Mouse (Mus musculus) heart, embryonic 10.5 days (tissue): ENCODE measurements at regions not wholly inside any gene's neighbourhood (a gene's known extent, or its start where the extent isn't known, plus 50 kb on each side); places are given as distances from the start of the nearest gene placed in this dataset.

Source experiments
- DNase-seq: peaks from one replicate; pipeline ENCODE4 v3.0.0-alpha.2; 2017; ENCODE audit warnings: low spot score
- H3K27ac ChIP-seq: fragments of 300-500 bp; sonication (generic); 2 replicates; pipeline ENCODE4 v1.5.1; 2016; ENCODE audit warnings: mild to moderate bottlenecking
- H3K27me3 ChIP-seq: fragments of 300-500 bp; sonication (generic); 2 replicates; pipeline ENCODE4 v1.6.1; 2016; ENCODE audit warnings: mild to moderate bottlenecking; ENCODE audit not compliant: poor library complexity, insufficient read depth, severe bottlenecking
- H3K36me3 ChIP-seq: fragments of 300-500 bp; sonication (generic); 2 replicates; pipeline ENCODE4 v1.6.1; 2016; ENCODE audit warnings: mild to moderate bottlenecking, moderate library complexity
- H3K4me1 ChIP-seq: fragments of 300-500 bp; sonication (generic); 2 replicates; pipeline ENCODE4 v1.6.1; 2016; ENCODE audit warnings: mild to moderate bottlenecking
- H3K4me3 ChIP-seq: fragments of 300-500 bp; sonication (generic); 2 replicates; pipeline ENCODE4 v1.5.1; 2016; ENCODE audit warnings: mild to moderate bottlenecking, moderate library complexity
- H3K9me3 ChIP-seq: fragments of 300-500 bp; sonication (generic); 2 replicates; pipeline ENCODE4 v1.6.1; 2016; ENCODE audit warnings: mild to moderate bottlenecking, moderate library complexity
- WGBS: fragments of 180-500 bp; shearing (Covaris S2); methylation state at CpG from one replicate; pipeline ENCODE4 v1.1.7; 2016; 5-methylcytosine and 5-hydroxymethylcytosine counted together

GRCm38 (mm10) chrX:57869648-57870047 is 152.9 kb upstream of the Zic3 start:
- H3K27me3 ChIP-seq, result no peaks in the 10 kb centered on the region; the same call in 1 of the 2 replicates
- no peak for DNase-seq
- WGBS, result 80% methylated on average over 5 of the region's 5 CpGs
- H3K27ac ChIP-seq, result no peak overlapping the region
- no peak overlapping the region for H3K4me3 ChIP-seq
- H3K36me3 ChIP-seq, result no peaks in the 10 kb centered on the region
- H3K9me3 ChIP-seq, result no peaks in the 10 kb centered on the region
- no peaks in the 10 kb centered on the region for H3K4me1 ChIP-seq

- no peaks in the 10 kb centered on the region for H3K4me1 ChIP-seq
- H3K27ac ChIP-seq, result no peak overlapping the region
- H3K9me3 ChIP-seq, result no peaks in the 10 kb centered on the region
- H3K4me3 ChIP-seq, result no peak overlapping the region
- peaks cover 32% of the 10 kb centered on the region for H3K27me3 ChIP-seq
- H3K36me3 ChIP-seq, result no peaks in the 10 kb centered on the region
- DNase-seq, result no peak
- WGBS, result 19% methylated on average over 11 of the region's 11 CpGs
Measured at GRCm38 (mm10) chrX:57916705-57917104, 105.8 kb upstream of the Zic3 start.

DNA sequence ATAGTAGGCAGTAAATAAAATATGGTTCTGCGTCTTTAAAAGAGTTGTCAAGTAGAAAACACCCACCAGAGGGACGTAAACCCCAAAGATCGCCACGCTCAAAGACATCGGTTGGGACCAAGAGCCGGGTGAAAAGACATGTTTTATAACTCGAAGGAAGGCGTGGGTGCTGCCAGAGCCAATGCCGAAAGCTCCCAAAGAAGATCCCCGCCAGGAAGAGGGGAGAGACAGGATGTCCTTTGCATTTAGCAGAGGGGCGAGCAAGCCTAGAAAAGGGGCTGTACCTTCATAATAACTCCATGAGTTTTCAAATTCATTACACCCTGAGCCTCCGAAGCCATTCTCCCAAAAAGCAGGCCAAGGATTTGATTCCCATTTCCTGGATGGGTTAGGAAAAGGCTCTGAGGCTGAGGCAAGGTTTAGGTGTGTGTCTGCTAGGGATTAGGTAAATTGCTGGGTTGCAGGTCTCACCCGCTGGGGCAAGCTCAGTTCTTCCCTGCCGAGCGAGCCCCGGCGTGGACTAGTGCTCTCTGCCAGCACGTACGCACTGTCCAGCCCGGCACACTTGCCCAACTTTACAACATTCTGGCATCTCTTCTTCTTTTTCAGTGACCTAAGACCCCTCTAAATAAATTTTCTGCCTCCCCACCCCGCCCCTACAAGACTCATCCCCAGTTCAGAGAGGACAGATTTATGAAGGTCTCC is 104.9 kb upstream of the Zic3 start:
- Histone ChIP-seq H3K9me3 (no peaks in the 10 kb centered on the region), H3K4me3 (0 out of 2 replicates have a peak overlapping the region, but pooled peaks have one; percentile 22), H3K4me1 (no peaks in the 10 kb centered on the region), H3K36me3 (no peaks in the 10 kb centered on the region), H3K27me3 (peaks cover 40% of the 10 kb centered on the region), H3K27ac (no peak overlapping the region)
- no peak for DNase-seq
- WGBS, result 17% methylated on average over 21 of the region's 21 CpGs

DNA sequence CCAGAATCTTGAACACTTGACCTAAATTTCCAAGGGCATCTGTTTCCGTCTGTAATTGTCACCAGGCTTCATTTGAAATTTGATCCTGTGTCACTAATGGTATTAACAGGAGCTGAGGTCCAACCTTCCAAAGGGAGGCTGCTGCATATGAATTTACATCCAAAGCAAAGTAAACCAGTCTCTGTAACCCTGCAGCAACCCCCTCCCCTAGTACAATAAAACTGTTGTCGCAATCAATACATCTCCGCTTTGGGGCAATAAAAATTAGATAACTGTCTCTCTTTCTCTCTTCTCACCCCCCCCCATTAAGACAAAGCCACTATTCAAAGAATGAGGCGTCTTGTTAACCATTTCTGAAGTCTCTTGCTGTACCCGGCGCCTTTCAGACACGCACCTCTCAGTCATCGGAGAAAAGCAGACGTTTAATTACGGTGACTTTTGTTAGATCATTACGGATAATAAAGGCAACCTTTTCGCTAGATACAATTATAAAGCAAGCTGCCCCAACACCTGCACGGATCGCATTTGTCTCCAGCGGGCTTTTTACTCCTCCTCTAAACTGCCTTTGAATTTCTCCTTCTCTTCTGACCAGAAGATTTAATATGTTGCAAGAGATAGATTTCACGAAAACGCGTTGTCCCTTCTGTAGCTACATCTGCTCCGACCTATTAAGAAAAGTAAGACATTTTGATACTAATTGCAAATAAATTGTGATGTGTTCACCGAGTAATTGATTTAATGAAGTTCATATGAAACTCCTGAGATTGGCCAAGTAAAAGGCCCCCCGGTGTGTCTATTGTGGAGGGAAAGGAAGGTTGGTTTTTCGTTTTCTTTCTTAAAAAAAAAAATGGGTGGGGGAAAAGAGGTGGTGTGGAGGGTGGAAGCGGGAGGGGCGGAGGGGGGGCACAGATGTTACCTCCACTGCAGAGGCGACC is 104.1 kb upstream of the Zic3 start:
- Histone ChIP-seq H3K4me3 (no peak overlapping the region), H3K4me1 (no peaks in the 10 kb centered on the region), H3K36me3 (no peaks in the 10 kb centered on the region), H3K9me3 (no peaks in the 10 kb centered on the region), H3K27ac (no peak overlapping the region), H3K27me3 (peaks cover 48% of the 10 kb centered on the region)
- DNase-seq, result no peak
- WGBS, result 19% methylated on average over 25 of the region's 25 CpGs

DNA sequence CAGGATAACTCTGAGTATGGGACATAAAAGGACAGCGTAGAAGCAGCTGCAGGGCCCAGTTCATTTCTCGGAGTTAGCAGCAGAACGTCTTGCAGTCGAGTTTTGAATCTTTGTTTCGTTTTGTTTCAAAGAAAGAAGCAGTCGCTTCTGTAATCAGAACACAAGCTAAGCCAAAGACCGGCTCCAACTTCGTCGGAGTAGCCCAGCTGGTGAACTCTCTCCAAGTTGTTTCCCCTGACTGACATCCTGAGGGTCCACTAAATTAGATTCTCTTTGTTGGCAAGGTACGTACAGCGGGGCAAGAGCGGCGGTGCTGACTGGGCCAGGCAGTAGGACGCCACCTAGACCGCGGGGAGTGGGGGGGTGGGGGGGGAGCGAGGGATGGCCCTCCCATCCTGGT is 102.6 kb upstream of the Zic3 start:
- H3K27me3 ChIP-seq, result peaks cover 48% of the 10 kb centered on the region
- peak overlapping the region; percentile 40 for H3K4me3 ChIP-seq
- 20% methylated on average over 17 of the region's 17 CpGs for WGBS
- H3K4me1 ChIP-seq, result no peaks in the 10 kb centered on the region
- no peak for DNase-seq
- H3K27ac ChIP-seq, result no peak overlapping the region
- no peaks in the 10 kb centered on the region for H3K9me3 ChIP-seq
- H3K36me3 ChIP-seq, result no peaks in the 10 kb centered on the region

DNA sequence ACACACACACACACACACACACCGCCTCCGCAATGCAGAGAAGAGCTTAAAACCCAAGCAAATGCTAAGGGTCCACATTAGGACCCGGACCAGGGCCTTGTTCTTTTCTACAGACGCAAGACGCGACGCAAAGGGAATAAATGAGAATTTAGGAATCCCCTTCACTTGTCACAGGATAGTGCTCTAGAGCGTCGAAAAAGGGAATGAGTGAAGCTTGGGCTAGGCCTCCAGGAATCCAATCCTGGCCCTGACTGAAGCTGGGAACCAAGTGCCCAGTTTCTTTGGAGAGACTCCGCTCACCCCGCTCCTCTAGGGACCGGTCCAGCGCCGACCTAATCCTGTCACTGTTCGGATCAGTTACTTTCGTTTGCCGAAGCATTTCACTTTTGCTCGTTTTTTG is 102.1 kb upstream of the Zic3 start:
- H3K36me3 ChIP-seq, result no peaks in the 10 kb centered on the region
- WGBS, result 27% methylated on average over 18 of the region's 18 CpGs
- H3K4me3 ChIP-seq, result peak overlapping the region; percentile 40
- H3K9me3 ChIP-seq, result no peaks in the 10 kb centered on the region
- no peak overlapping the region for H3K27ac ChIP-seq
- no peaks in the 10 kb centered on the region for H3K4me1 ChIP-seq
- no peak for DNase-seq
- H3K27me3 ChIP-seq, result peaks cover 48% of the 10 kb centered on the region

DNA sequence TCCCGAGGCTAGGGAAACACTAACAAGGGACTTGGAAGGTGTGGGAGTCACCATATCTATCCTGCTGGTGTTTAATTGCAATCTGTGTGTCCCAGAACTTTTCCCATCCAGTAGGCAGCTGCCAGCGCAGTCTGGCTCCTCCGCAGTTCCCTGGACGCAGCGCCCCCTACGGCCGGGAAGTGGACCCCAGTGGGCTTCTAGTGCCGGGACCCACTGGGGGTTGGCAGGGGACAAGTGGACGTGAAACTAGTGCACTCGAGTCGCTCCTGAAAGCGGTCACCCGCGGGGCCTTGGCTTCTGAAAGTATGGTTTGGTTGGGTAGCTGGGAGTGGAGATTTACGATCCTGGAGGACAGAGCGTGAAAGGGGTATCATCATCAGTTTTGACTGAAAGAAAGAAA is 101.2 kb upstream of the Zic3 start:
- Histone ChIP-seq H3K27me3 (peaks cover 48% of the 10 kb centered on the region), H3K4me3 (peak overlapping the region; percentile 40; the same call in 1 of the 2 replicates), H3K4me1 (no peaks in the 10 kb centered on the region), H3K36me3 (no peaks in the 10 kb centered on the region), H3K27ac (no peak overlapping the region), H3K9me3 (no peaks in the 10 kb centered on the region)
- DNase-seq, result no peak
- WGBS, result 14% methylated on average over 16 of the region's 16 CpGs

DNA sequence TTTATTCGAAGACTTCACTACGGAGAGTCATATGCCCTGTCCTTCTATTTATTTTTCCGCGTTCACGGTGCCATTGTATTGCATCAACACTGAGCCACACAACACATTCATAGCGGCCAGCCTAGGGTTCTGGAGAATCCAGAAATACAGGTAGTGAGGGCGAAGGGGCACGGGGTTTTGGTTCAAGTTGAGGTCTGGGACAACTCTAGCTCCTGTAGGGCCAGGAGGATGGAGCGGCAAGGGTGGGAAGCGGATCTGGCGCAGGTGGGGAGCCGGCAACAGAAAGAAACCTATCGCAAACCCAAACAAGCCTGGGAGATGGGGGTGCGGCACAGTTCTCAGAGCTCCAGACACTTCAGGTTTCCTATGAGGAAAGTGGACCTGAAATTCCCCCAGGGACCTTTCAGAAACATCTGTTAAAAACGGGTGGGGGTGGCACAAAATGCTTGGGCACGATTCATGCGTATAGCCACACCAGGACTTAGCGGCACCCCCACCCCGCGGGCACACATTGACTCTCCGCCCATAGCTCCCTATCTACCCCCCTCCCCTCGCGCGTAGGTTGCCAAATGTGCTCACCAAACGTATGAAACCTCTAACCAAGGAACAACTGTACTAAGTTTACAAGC is 100.6 kb upstream of the Zic3 start:
- no peak overlapping the region for H3K27ac ChIP-seq
- H3K9me3 ChIP-seq, result no peaks in the 10 kb centered on the region
- no peaks in the 10 kb centered on the region for H3K4me1 ChIP-seq
- no peak for DNase-seq
- H3K36me3 ChIP-seq, result no peaks in the 10 kb centered on the region
- H3K4me3 ChIP-seq, result peak overlapping the region; percentile 15; the same call in 1 of the 2 replicates
- WGBS, result 16% methylated on average over 25 of the region's 25 CpGs
- peaks cover 48% of the 10 kb centered on the region for H3K27me3 ChIP-seq

DNA sequence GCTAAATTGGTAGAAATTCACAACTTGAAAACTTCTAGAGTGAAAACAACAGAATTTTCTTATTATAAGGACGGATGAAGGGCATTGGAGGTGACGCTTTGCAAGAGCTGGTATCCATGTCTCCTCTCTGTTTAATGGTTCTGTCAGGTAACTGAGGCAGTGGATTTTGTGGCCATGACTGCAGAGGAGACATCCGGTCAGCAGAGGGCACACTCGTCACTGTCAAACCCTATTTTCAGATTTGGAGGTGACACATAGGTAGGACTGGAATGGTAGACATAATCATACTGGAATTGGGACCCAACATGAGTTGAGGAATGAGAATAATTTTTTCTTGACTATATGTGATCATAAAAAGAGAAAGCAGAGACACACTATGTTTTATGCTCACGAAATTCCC is 98.7 kb upstream of the Zic3 start:
- no peak for DNase-seq
- Histone ChIP-seq H3K36me3 (no peaks in the 10 kb centered on the region), H3K4me1 (no peaks in the 10 kb centered on the region), H3K9me3 (no peaks in the 10 kb centered on the region), H3K27me3 (peaks cover 35% of the 10 kb centered on the region), H3K4me3 (no peak overlapping the region), H3K27ac (no peak overlapping the region)
- WGBS, result 24% methylated on average over 5 of the region's 5 CpGs

DNA sequence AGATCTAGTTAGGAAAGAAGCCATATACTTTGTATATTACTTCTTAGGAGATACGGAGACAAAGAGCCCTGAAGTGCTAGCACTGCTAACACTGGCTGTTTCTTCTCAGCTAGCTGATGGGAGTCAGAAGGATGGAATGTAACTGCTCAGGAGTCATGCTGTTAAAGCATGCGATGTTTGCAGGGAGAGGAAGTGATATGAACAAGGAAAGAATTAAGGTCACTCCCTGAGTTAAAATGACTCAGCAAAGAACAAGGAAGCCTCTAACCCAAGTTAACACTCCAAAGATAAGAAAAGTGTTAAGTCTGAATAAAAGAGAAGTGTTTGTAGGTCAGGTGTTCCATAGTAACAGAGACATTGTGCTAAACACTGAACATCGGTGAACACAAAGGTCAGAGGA is 86.9 kb upstream of the Zic3 start:
- Histone ChIP-seq H3K36me3 (no peaks in the 10 kb centered on the region), H3K9me3 (no peaks in the 10 kb centered on the region), H3K27ac (no peak overlapping the region), H3K4me3 (no peak overlapping the region), H3K27me3 (no peaks in the 10 kb centered on the region), H3K4me1 (no peaks in the 10 kb centered on the region)
- whole genome bisulfite sequencing, result 25% methylated on average over 3 of the region's 3 CpGs
- DNase-seq, result no peak

DNA sequence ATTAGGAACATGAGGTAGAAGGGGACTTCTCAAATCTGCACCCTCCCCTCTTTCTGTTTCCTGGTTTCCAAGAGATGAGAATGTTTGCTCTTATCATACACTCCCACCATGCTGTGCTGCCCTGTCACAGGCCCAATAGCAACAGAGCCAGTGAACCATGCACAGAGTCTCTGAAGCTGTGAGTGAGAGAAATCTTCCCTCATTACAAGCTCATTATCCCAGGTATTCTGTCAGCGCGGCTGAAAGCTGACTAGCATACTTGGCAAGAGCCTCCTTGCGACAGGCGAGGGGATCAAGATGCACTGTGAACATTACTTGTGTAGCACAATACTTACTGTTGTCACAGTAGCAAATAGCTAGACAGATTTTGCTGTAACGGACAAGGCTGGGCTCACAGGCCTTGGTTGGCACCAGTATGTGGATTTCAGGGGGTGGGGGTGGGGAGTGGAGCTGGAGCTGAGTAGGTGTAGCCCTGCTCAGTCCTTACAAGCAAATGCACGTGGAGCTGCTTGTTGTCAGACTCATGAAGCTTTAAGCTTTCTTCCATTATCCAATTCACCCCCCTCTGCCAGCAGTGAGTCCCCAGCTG is 84.2 kb upstream of the Zic3 start:
- H3K27me3 ChIP-seq, result no peaks in the 10 kb centered on the region
- H3K27ac ChIP-seq, result no peak overlapping the region
- 38% methylated on average over 6 of the region's 6 CpGs for WGBS
- DNase-seq, result no peak
- H3K4me1 ChIP-seq, result no peaks in the 10 kb centered on the region
- H3K4me3 ChIP-seq, result no peak overlapping the region
- H3K36me3 ChIP-seq, result no peaks in the 10 kb centered on the region
- H3K9me3 ChIP-seq, result no peaks in the 10 kb centered on the region

DNA sequence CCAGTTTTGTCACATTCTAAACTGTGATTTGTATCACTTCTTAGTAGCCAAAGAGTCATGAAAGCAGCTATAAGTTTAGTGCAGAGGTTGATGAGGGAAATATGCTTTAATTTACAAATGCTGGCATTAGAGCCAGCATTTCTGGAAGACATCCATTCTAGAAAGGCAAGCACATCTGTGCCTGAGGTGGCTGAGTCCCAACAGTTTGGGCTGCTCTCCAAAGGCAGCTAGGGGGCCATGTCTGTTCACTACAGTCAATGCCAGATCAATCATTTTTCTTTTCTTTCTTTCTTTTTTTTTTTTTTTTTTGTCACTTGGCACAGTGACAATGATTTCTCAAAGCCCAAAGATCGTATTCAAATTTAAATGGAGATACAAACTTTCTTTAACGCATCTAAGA is 71.6 kb upstream of the Zic3 start:
- no peak overlapping the region for H3K4me3 ChIP-seq
- H3K9me3 ChIP-seq, result no peaks in the 10 kb centered on the region
- DNase-seq, result no peak
- H3K36me3 ChIP-seq, result no peaks in the 10 kb centered on the region
- no peaks in the 10 kb centered on the region for H3K27me3 ChIP-seq
- H3K27ac ChIP-seq, result no peak overlapping the region
- H3K4me1 ChIP-seq, result no peaks in the 10 kb centered on the region
- 51% methylated on average over 2 of the region's 2 CpGs for WGBS

DNA sequence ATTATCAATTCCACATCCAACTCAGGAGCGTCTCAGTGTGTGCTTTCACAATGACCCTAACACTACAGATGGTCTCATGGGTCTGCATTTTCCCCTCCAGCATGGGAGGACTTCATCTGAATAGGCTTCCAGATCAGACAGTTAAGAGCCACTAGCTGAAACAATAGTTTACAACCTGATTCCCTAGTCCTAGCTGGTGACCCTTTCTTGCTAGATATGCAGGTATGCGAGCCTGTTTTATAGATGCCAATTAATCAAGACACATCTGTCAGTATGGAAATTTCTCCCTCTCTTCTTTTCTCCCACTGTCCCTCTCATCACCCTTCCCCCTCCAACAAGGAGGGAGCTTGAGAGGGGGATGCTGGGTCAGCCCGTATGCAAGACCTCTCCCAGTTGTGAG is 71.2 kb upstream of the Zic3 start:
- Histone ChIP-seq H3K27me3 (no peaks in the 10 kb centered on the region), H3K36me3 (no peaks in the 10 kb centered on the region), H3K27ac (no peak overlapping the region), H3K4me1 (no peaks in the 10 kb centered on the region), H3K9me3 (no peaks in the 10 kb centered on the region), H3K4me3 (no peak overlapping the region)
- WGBS, result 52% methylated on average over 3 of the region's 3 CpGs
- no peak for DNase-seq
